Mouse (Mus musculus) lung, postnatal 0 days (tissue): ENCODE results near the gene Defb5.

Source experiments
- CTCF ChIP-seq: IDR thresholded peaks from 2 replicates; pipeline ENCODE4 v1.5.1; 2016; ENCODE audit warnings: antibody characterized with exemption, mild to moderate bottlenecking
- EP300 ChIP-seq: IDR thresholded peaks from 2 replicates; pipeline ENCODE4 v1.6.1; 2016; ENCODE audit warnings: antibody characterized with exemption, mild to moderate bottlenecking, control low read depth

GRCm38 (mm10) chr8:19259667-19260066 is 12.3 kb downstream of the Defb5 start:
- TF ChIP-seq CTCF (no peak), EP300 (no peak)
